Mouse (Mus musculus): Measurements from ENCODE around the gene Slx1b. TPM values are rescaled to one million over a fixed set of nuclear protein-coding genes. Genes with fewer than 3 reads are reported as not detected.
"Not testable (repeated sequence)": the region's sequence is repeated elsewhere in the genome, so short reads cannot be mapped to it uniquely, and the experiment has no call there.

Slx1b gene
- polyA plus RNA-seq, 1 experiment from 2014 or later: 21.1 TPM

- no peak for ATAC-seq
- Histone ChIP-seq H3K4me1 (replicated peaks) (peaks cover 26% of the 10 kb centered on the region), H3K9me3 (no peaks in the 10 kb centered on the region), H3K4me2 (replicated peaks) (no peak overlapping the region), H3K36me3 (peaks cover 29% of the 10 kb centered on the region), H3K27me3 (no peaks in the 10 kb centered on the region), H3K4me3 (replicated peaks) (no peak overlapping the region), H3K27ac (no peak overlapping the region), H3K9ac (replicated peaks) (no peak overlapping the region)
- 93% methylated on average over 4 of the region's 5 CpGs for WGBS
Observed at GRCm38 (mm10) chr7:126691676-126692075, 3.9 kb downstream of the Slx1b start.

GRCm38 (mm10) chr7:126690737-126691136 lies 4.8 kb downstream of the Slx1b start:
- no peaks in the 10 kb centered on the region for H3K9me3 ChIP-seq
- peaks cover 29% of the 10 kb centered on the region for H3K36me3 ChIP-seq
- peaks cover 20% of the 10 kb centered on the region for H3K4me1 ChIP-seq (replicated peaks)
- H3K27ac ChIP-seq: no peak overlapping the region
- no peak overlapping the region for H3K9ac ChIP-seq (replicated peaks)
- 91% methylated on average over 3 of the region's 3 CpGs for WGBS
- H3K27me3 ChIP-seq: no peaks in the 10 kb centered on the region
- no peak overlapping the region for H3K4me2 ChIP-seq (replicated peaks)
- H3K4me3 ChIP-seq (replicated peaks): no peak overlapping the region
- ATAC-seq: no peak

- H3K4me3 ChIP-seq (replicated peaks): no peak overlapping the region
- H3K9ac ChIP-seq (replicated peaks): no peak overlapping the region
- no peaks in the 10 kb centered on the region for H3K27me3 ChIP-seq
- no peak overlapping the region for H3K4me2 ChIP-seq (replicated peaks)
- H3K9me3 ChIP-seq: no peaks in the 10 kb centered on the region
- H3K36me3 ChIP-seq: peaks cover 29% of the 10 kb centered on the region
- 84% methylated on average over 3 of the region's 3 CpGs for WGBS
- H3K4me1 ChIP-seq (replicated peaks): peaks cover 13% of the 10 kb centered on the region
- no peak overlapping the region for H3K27ac ChIP-seq
- no peak for ATAC-seq
Observed at GRCm38 (mm10) chr7:126689021-126689420, 6.6 kb downstream of the Slx1b start.

GRCm38 (mm10) chr7:126688156-126688555 lies 7.4 kb downstream of the Slx1b start:
- ATAC-seq: peak; percentile 43
- not testable (repeated sequence) for H3K4me1 ChIP-seq (replicated peaks); H3K27ac ChIP-seq; H3K9ac ChIP-seq (replicated peaks); H3K4me3 ChIP-seq (replicated peaks); H3K27me3 ChIP-seq; H3K9me3 ChIP-seq; H3K4me2 ChIP-seq (replicated peaks)
- whole genome bisulfite sequencing: 97% methylated on average over 4 of the region's 4 CpGs
- H3K36me3 ChIP-seq: peaks cover 29% of the 10 kb centered on the region

GRCm38 (mm10) chr7:126681221-126681620 lies 14.4 kb downstream of the Slx1b start:
- WGBS: 97% methylated on average over 5 of the region's 5 CpGs
- H3K27ac ChIP-seq: no peak overlapping the region
- no peaks in the 10 kb centered on the region for H3K27me3 ChIP-seq
- no peak for ATAC-seq
- H3K4me3 ChIP-seq (replicated peaks): no peak overlapping the region
- H3K9ac ChIP-seq (replicated peaks): no peak overlapping the region
- no peak overlapping the region for H3K4me2 ChIP-seq (replicated peaks)
- H3K36me3 ChIP-seq: peaks cover 10% of the 10 kb centered on the region
- no peaks in the 10 kb centered on the region for H3K9me3 ChIP-seq
- no peaks in the 10 kb centered on the region for H3K4me1 ChIP-seq (replicated peaks)

GRCm38 (mm10) chr7:126679683-126680082 lies 15.9 kb downstream of the Slx1b start:
- 89% methylated on average over 5 of the region's 5 CpGs for WGBS
- no peak for ATAC-seq
- Histone ChIP-seq H3K4me2 (replicated peaks) (no peak overlapping the region), H3K27ac (no peak overlapping the region), H3K27me3 (no peaks in the 10 kb centered on the region), H3K9me3 (no peaks in the 10 kb centered on the region), H3K9ac (replicated peaks) (no peak overlapping the region), H3K4me3 (replicated peaks) (no peak overlapping the region), H3K4me1 (replicated peaks) (no peaks in the 10 kb centered on the region), H3K36me3 (peaks cover 10% of the 10 kb centered on the region)

GRCm38 (mm10) chr7:126678545-126679341 lies 16.8 kb downstream of the Slx1b start:
- peaks cover 10% of the 10 kb centered on the region for H3K36me3 ChIP-seq
- 85% methylated on average over 8 of the region's 8 CpGs for WGBS
- no peak overlapping the region for H3K4me3 ChIP-seq (replicated peaks)
- no peak overlapping the region for H3K9ac ChIP-seq (replicated peaks)
- H3K27me3 ChIP-seq: no peaks in the 10 kb centered on the region
- no peaks in the 10 kb centered on the region for H3K9me3 ChIP-seq
- H3K27ac ChIP-seq: no peak overlapping the region
- no peak overlapping the region for H3K4me2 ChIP-seq (replicated peaks)
- no peaks in the 10 kb centered on the region for H3K4me1 ChIP-seq (replicated peaks)
- no peak for ATAC-seq

GRCm38 (mm10) chr7:126676631-126677220 lies 18.9 kb downstream of the Slx1b start:
- Histone ChIP-seq H3K4me3 (replicated peaks) (no peak overlapping the region), H3K4me1 (replicated peaks) (no peaks in the 10 kb centered on the region), H3K27me3 (no peaks in the 10 kb centered on the region), H3K36me3 (peaks cover 28% of the 10 kb centered on the region), H3K9ac (replicated peaks) (no peak overlapping the region), H3K4me2 (replicated peaks) (no peak overlapping the region), H3K27ac (no peak overlapping the region), H3K9me3 (no peaks in the 10 kb centered on the region)
- ATAC-seq: no peak
- WGBS: 78% methylated on average over 4 of the region's 4 CpGs

GRCm38 (mm10) chr7:126676207-126676606 lies 19.4 kb downstream of the Slx1b start, which contains the start of gene Sult1a1:
Gene Sult1a1 (minus strand): TSS chr7:126676432.
- H3K27ac ChIP-seq: no peak within 1 kb of the TSS
- H3K4me3 ChIP-seq (replicated peaks): no peak within 1 kb of the TSS
- no peaks in the 10 kb centered on the region for H3K27me3 ChIP-seq
- peaks cover 34% of the 10 kb centered on the region for H3K36me3 ChIP-seq
- H3K9ac ChIP-seq (replicated peaks): no peak within 1 kb of the TSS
- H3K4me1 ChIP-seq (replicated peaks): no peaks in the 10 kb centered on the region
- H3K4me2 ChIP-seq (replicated peaks): no peak within 1 kb of the TSS
- WGBS: 90% methylated on average over 1 of the region's 1 CpGs
- no peak for ATAC-seq
- H3K9me3 ChIP-seq: no peaks in the 10 kb centered on the region

- no peak overlapping the region for H3K9ac ChIP-seq (replicated peaks)
- no peaks in the 10 kb centered on the region for H3K27me3 ChIP-seq
- no peak overlapping the region for H3K4me2 ChIP-seq (replicated peaks)
- ATAC-seq: no peak
- no peak overlapping the region for H3K27ac ChIP-seq
- H3K4me3 ChIP-seq (replicated peaks): no peak overlapping the region
- WGBS: 95% methylated on average over 8 of the region's 8 CpGs
- no peaks in the 10 kb centered on the region for H3K9me3 ChIP-seq
- H3K36me3 ChIP-seq: peaks cover 40% of the 10 kb centered on the region
- no peaks in the 10 kb centered on the region for H3K4me1 ChIP-seq (replicated peaks)
Observed at GRCm38 (mm10) chr7:126675104-126675503, 20.5 kb downstream of the Slx1b start.

GRCm38 (mm10) chr7:126672111-126672510 lies 23.5 kb downstream of the Slx1b start:
- no peak overlapping the region for H3K4me2 ChIP-seq (replicated peaks)
- H3K9me3 ChIP-seq: no peaks in the 10 kb centered on the region
- no peaks in the 10 kb centered on the region for H3K27me3 ChIP-seq
- H3K36me3 ChIP-seq: peaks cover 57% of the 10 kb centered on the region
- WGBS: 95% methylated on average over 9 of the region's 9 CpGs
- H3K27ac ChIP-seq: no peak overlapping the region
- no peaks in the 10 kb centered on the region for H3K4me1 ChIP-seq (replicated peaks)
- H3K4me3 ChIP-seq (replicated peaks): no peak overlapping the region
- ATAC-seq: no peak
- H3K9ac ChIP-seq (replicated peaks): no peak overlapping the region

- Histone ChIP-seq H3K9ac (replicated peaks) (no peak overlapping the region), H3K36me3 (peaks cover 68% of the 10 kb centered on the region), H3K4me1 (replicated peaks) (no peaks in the 10 kb centered on the region), H3K27me3 (no peaks in the 10 kb centered on the region), H3K9me3 (no peaks in the 10 kb centered on the region), H3K4me3 (replicated peaks) (no peak overlapping the region), H3K27ac (no peak overlapping the region), H3K4me2 (replicated peaks) (no peak overlapping the region)
- no peak for ATAC-seq
- 97% methylated on average over 3 of the region's 3 CpGs for WGBS
Observed at GRCm38 (mm10) chr7:126670152-126670551, 25.4 kb downstream of the Slx1b start.
